7 mouse cellular contexts compared by ENCODE assay signal in genomic region chr3:105959999-105960398, GRCm38 (mm10). TPM values are rescaled to one million over a fixed set of nuclear protein-coding genes. Genes with fewer than 3 reads are reported as not detected.
DNase-seq lines count a peak whose midpoint lies in the region; ATAC-seq and TF ChIP-seq lines count a peak whose summit lies in the region.

TSS of gene Atp5f1 (minus strand) at chr3:105960099.

- ATAC-seq in forebrain, embryonic 12.5 days (ENCODE audit: low FRiP score): no peak
- no peak for ATAC-seq in hematopoietic stem cell, adult 5-6 weeks (replicated peaks in 1 of 2; ENCODE audit: insufficient read depth in 1 of 2, low FRiP score in 2 of 2, low TSS enrichment in 1 of 2, low read depth in 1 of 2, poor library complexity in 2 of 2, severe bottlenecking in 2 of 2)
- ATAC-seq in liver, embryonic 11.5 days (replicated peaks; ENCODE audit: low FRiP score): no peak; the same call in 1 of the 2 replicates
- no peak for ATAC-seq in stomach, embryonic 15.5 days (ENCODE audit: insufficient read depth, low FRiP score, low read depth)

- H3K4me2 ChIP-seq in forebrain, embryonic 12.5 days: peak within 1 kb of the TSS; percentile 87
- peak within 1 kb of the TSS; percentile 95 for H3K4me2 ChIP-seq in liver, embryonic 11.5 days
- peak within 1 kb of the TSS; percentile 72 for H3K4me2 ChIP-seq in stomach, embryonic 15.5 days

- peak within 1 kb of the TSS; percentile 92 for H3K9ac ChIP-seq in ES-Bruce4 (ENCODE audit: low read depth, poor library complexity, severe bottlenecking)
- H3K9ac ChIP-seq in forebrain, embryonic 12.5 days: peak within 1 kb of the TSS; percentile 93
- peak within 1 kb of the TSS; percentile 97 for H3K9ac ChIP-seq in liver, embryonic 11.5 days (ENCODE audit: low read depth, low read length)
- H3K9ac ChIP-seq in stomach, embryonic 15.5 days: peak within 1 kb of the TSS; percentile 93

- no peaks in the 10 kb centered on the region for H3K4me1 ChIP-seq in ES-Bruce4 (ENCODE audit: control insufficient read depth, insufficient read depth, low read length)
- H3K4me1 ChIP-seq in forebrain, embryonic 12.5 days: peaks cover 26% of the 10 kb centered on the region
- H3K4me1 ChIP-seq in liver, embryonic 11.5 days (replicated peaks; ENCODE audit: control insufficient read depth, insufficient read depth, low read length): peaks cover 17% of the 10 kb centered on the region
- H3K4me1 ChIP-seq in stomach, embryonic 15.5 days: peaks cover 19% of the 10 kb centered on the region

- no peaks in the 10 kb centered on the region for H3K27me3 ChIP-seq in ES-Bruce4 (ENCODE audit: control insufficient read depth, insufficient read depth, low read length, poor library complexity, severe bottlenecking)
- no peaks in the 10 kb centered on the region for H3K27me3 ChIP-seq in forebrain, embryonic 12.5 days
- H3K27me3 ChIP-seq in liver, embryonic 11.5 days (replicated peaks; ENCODE audit: control insufficient read depth, insufficient read depth, low read length): no peaks in the 10 kb centered on the region
- no peaks in the 10 kb centered on the region for H3K27me3 ChIP-seq in stomach, embryonic 15.5 days (replicated peaks)

- TF ChIP-seq POLR2A in ES-Bruce4 (IDR thresholded peaks at IDR 0.05; ENCODE audit: insufficient read depth, low read length): no peak

- 3% methylated on average over 6 of the region's 6 CpGs for WGBS in forebrain, embryonic 12.5 days
- 4% methylated on average over 6 of the region's 6 CpGs for WGBS in liver, embryonic 11.5 days
- WGBS in stomach, embryonic 15.5 days: 4% methylated on average over 6 of the region's 6 CpGs

- no peak for TF ChIP-seq CTCF in ES-Bruce4 (IDR thresholded peaks at IDR 0.05; ENCODE audit: low read depth, low read length)

- H3K9me3 ChIP-seq in ES-Bruce4 (replicated peaks; ENCODE audit: control insufficient read depth, insufficient read depth, low read length, poor library complexity, severe bottlenecking): no peaks in the 10 kb centered on the region
- H3K9me3 ChIP-seq in forebrain, embryonic 12.5 days: no peaks in the 10 kb centered on the region
- no peaks in the 10 kb centered on the region for H3K9me3 ChIP-seq in liver, embryonic 11.5 days (ENCODE audit: control insufficient read depth, low read length)
- H3K9me3 ChIP-seq in stomach, embryonic 15.5 days: no peaks in the 10 kb centered on the region

- no peak for TF ChIP-seq EP300 in ES-Bruce4 (IDR thresholded peaks at IDR 0.05; ENCODE audit: insufficient read depth, low read depth, low read length)

- peak within 1 kb of the TSS; percentile 89 for H3K4me3 ChIP-seq in ES-Bruce4 (ENCODE audit: low read depth, low read length)
- peak within 1 kb of the TSS; percentile 89 for H3K4me3 ChIP-seq in forebrain, embryonic 12.5 days (replicated peaks)
- H3K4me3 ChIP-seq in liver, embryonic 11.5 days (ENCODE audit: low read depth, low read length): peak within 1 kb of the TSS; percentile 84
- peak within 1 kb of the TSS; percentile 96 for H3K4me3 ChIP-seq in stomach, embryonic 15.5 days (replicated peaks)

- peaks cover 56% of the 10 kb centered on the region for H3K36me3 ChIP-seq in ES-Bruce4 (ENCODE audit: control insufficient read depth, insufficient read depth, low read length, poor library complexity, severe bottlenecking)
- H3K36me3 ChIP-seq in forebrain, embryonic 12.5 days (replicated peaks): peaks cover 37% of the 10 kb centered on the region
- H3K36me3 ChIP-seq in liver, embryonic 11.5 days (ENCODE audit: control insufficient read depth, insufficient read depth, low read length): peaks cover 34% of the 10 kb centered on the region
- peaks cover 30% of the 10 kb centered on the region for H3K36me3 ChIP-seq in stomach, embryonic 15.5 days

- peak; percentile 9 for DNase-seq in CD4-positive, CD25-positive, alpha-beta regulatory T cell, adult 2 months (ENCODE audit: low read depth, low spot score)
- no peak for DNase-seq in liver, embryonic 11.5 days (ENCODE audit: low spot score)
- no peak for DNase-seq in right cerebral cortex, adult 2 months (ENCODE audit: low spot score in 2 of 2)

- no peak within 1 kb of the TSS; the same call in 1 of the 2 replicates for H3K27ac ChIP-seq in ES-Bruce4 (ENCODE audit: insufficient read depth, low read length)
- H3K27ac ChIP-seq in forebrain, embryonic 12.5 days: peak within 1 kb of the TSS; percentile 85
- H3K27ac ChIP-seq in liver, embryonic 11.5 days (ENCODE audit: low read depth, low read length): peak within 1 kb of the TSS; percentile 89
- H3K27ac ChIP-seq in stomach, embryonic 15.5 days: peak within 1 kb of the TSS; percentile 94

RNA-seq across cellular contexts. Expression of gene Atp5f1, which starts in this region (rescaled TPM):
- 517 and 570 TPM in 2 replicates for polyA plus RNA-seq in ES-Bruce4 (2011; ENCODE audit: insufficient read depth, insufficient read length, low read depth, missing spikeins)
- polyA plus RNA-seq in forebrain, embryonic 12.5 days (2016; fragmentation: Nextera tagmentation; extraction: Ambion mirVana): 455 and 468 TPM in 2 replicates
- 347 and 404 TPM in 2 replicates for total RNA-seq in hematopoietic stem cell, adult 5-6 weeks (2017)
- 499 and 512 TPM in 2 replicates for polyA plus RNA-seq in liver, embryonic 11.5 days (2014; fragmentation: Nextera tagmentation; extraction: Ambion mirVana)
- 479 and 520 TPM in 2 replicates for polyA plus RNA-seq in stomach, embryonic 15.5 days (2015; fragmentation: Nextera tagmentation; extraction: Ambion mirVana)
